Mouse (Mus musculus): ENCODE data around the gene 1810010D01Rik.

1810010D01Rik gene

DNA sequence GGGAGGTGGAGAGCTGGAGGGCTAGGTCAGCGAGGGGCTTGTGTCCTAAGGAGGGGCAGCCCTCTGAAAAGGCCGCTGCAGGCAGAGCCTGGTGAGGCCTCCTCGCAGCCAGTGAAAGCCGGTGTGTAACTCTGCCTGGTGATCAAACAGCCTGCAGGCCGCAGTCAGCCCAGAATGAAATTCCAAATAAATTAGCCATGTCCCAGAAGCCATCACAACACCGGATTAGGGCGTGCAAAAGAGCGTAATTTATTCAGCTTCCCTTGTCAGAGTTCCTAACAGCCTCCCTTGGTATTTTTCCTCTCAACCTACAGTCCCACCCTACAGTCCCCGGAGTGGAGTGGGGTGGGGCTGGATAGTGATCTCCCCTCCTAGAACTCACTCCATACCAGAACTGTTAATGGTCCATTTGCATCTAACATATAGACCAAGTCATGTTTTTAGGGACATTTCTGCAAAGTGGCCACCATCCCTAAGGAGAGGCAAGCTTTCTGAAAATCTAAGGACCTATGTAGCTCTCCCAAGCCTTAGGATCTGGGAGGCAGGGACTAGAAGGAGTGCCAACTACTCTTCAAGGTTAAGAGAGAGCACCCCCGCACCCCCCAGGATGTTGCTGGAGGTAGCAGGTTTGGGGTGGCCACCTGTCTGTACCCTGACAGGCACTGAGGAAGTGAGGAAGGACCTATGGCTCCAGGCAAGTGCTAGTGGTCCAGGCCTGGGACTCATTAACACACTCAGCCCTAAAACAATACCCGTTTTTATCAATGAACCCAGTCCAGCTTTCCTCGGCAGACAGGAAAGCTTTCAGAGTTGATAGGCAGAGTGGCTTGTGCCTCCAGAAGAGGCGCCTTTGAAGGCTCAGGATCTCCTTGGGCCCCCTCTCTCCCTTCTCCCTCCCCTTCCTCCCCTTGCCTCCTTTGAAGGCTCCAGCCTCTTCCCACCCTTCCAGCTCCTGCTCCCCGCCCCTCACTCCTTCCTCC lies 4.1 kb upstream of the 1810010D01Rik start:
- DNase-seq (ENCODE audit: low spot score), result no peak

DNA sequence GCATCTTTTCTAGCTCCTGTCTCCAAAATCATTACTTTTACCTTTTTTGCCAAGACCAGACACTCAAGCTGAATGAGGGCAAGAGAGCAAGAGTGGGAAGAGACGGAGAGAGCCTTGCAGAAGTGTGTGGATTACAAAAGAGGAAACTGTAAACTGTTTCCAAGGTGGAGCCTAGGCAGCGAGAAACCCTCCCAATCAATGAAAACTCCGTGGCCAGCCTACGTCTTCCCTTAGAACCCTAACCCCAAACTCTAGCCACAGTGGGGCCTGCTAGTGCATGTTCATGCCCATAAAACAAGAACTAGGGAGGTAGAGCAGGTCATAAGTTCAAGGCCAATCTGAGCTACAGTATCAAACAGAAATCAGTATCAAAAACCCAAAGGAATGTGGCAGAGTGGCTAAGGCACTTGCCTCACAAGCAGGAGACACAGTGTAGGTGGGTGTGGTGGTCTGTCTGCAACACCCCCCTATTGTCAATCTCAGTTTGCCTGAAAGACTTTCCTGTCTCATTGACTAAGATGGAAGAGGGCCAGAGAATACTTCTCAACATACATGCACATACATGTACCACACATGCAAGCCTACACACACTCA lies 2.7 kb upstream of the 1810010D01Rik start:
- no peak for DNase-seq (ENCODE audit: low spot score)

DNA sequence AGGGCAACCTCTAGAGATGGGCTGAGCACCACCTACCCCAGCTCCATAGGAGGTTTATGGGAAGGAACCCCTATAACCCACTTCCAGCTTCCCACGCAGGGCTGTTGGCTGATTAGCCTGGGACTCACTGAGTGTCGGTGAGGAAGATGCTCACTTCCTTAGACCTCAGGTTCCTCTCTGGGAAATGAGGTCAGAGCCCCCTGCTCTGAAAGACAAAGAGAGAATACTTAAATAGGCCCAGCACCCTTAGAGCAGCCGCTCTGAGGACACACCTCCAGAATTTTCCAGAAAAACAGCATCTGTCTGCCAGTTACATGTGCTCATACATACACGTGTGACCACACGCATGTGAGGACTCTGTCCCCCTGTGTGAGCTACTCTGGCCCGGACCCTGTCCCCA lies 1.1 kb downstream of the 1810010D01Rik start:
- DNase-seq (ENCODE audit: low spot score), result no peak

DNA sequence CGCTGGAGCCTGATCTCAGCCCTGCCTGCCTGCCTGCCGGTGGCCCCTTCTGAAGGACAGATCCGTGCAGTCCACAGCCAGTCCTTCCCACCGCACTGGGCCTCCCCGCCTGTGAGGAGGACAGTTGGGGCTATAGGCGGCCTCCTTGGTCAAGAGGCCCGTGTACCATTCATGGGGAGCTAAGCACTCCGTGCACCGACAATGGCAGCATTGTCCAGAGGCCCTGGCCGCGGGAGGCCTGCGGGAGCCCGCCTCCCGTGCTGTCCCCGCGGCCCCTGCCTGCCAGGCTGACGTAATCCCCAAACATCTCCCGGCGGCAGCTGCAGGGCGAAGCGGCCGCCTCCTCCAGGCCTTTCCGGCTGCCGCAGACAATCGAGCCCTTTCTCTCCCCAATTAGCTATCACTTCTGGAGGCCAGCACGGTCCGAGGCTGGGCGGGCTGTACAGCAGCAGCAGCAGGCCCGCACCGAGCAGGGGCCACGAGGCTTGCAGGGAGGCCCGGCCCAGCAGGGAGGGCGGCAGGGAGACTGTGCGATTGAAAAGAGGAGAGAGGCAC lies 1.8 kb downstream of the 1810010D01Rik start:
- DNase-seq (ENCODE audit: low spot score), result peak; percentile 81

DNA sequence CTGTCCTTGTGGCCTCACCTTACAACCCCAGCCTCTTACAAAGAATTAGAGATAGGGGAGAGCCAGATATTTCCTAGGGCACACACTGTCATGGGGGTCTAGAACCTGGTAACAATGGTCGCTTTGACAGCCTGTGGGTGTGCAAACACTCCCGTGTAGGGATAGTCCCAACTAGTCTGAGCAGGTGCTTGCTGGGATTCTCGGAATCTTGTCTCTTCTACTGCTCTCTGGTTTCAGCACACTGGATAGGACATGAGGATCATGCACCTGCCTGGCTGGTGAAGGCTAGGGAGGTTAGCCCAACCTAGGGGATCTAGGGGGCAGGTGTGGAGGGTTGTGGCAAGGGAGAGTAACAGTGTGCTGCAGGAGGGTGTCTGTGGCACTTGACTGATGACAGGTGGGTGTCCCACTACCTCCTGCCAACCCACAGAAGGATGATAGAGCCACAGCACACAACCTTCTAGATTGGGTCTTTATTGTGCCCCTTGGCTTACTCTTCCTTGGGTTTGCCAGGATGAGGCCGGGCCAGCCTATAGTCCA lies 2.5 kb downstream of the 1810010D01Rik start:
- no peak for DNase-seq (ENCODE audit: low spot score)

DNA sequence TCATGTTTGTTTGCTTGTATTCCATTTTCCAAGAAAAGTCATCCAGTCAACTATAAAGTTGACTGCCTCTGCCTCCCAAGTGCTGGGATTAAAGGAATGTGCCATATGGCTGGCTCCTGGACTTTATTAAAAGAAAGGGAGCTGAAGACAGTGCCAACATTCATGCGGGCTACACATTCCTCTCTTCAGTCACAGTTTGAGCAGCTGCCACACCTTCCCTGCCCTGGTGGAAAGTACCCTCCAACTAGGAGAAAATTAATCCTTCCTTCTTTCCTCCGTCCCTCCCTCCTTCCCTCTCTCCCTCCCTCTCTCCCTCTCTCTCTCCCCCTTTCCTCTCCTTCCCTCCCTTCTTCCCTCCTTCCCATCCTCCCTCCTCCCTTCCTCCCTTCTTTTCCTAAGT lies 8.2 kb downstream of the 1810010D01Rik start:
- no peak for DNase-seq (ENCODE audit: low spot score)

DNA sequence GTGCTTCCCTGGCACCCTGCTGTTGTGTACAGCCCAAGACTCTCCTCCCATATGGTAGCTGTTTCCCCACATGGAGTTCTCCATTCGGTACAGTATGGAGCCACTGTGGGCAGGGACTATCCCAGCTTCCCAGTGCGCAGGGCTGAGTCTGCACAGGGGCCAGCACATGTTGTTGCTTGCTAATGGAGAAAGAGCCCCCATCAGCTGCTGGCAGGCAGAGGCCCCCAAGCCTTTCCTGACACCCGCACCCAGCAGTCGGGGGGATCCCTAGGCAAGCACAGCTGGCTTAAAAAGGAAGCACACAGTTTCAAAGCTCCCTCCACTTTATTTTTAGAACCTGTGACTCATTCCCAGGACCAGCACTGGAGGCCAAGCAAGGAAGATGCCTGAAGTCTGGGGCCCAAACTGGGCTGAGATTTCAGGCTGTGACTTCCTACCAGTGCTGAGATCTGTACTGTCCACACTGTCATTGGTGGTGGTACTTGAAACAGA lies 9.7 kb downstream of the 1810010D01Rik start:
- peak; percentile 73 for DNase-seq (ENCODE audit: low spot score)

DNA sequence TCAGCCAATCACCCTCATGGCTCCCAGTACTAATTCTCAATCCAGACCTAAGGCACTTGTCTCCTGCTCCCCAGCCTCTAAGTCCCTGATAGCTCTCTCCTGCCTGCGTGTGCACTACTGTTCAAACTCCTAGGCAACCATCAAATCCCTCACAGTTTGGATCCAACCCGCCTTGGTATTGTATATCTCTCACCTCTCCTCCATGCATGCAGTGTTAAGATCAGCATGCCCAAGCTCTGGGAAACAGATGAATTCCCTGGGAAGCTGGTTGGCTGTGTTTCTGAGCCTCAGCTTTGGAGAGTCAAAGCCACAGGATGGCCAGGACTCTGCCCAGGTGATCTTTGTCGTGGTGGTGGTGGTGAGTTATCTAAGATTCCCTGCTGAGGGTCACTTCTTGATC lies 10.2 kb downstream of the 1810010D01Rik start:
- DNase-seq (ENCODE audit: low spot score), result no peak

DNA sequence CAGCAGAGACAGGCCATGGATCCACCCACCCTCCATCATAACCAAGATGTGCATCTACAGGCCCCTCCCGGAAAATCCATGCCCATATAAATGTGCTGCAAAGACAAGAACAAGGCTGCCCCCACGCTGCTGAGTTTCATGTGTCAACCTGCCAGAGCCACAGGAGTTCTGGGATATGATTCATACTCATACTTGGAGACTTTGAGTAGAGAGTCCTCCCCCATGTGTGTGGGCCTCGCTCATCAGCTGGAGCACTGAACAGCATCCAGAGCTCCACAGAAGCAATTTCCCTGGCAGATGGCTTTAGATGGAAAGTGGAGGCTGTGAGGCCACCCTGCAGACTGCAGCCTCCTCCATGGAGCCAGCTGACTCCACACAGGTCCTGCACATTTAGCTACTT lies 10.9 kb downstream of the 1810010D01Rik start:
- DNase-seq (ENCODE audit: low spot score), result peak; percentile 87

DNA sequence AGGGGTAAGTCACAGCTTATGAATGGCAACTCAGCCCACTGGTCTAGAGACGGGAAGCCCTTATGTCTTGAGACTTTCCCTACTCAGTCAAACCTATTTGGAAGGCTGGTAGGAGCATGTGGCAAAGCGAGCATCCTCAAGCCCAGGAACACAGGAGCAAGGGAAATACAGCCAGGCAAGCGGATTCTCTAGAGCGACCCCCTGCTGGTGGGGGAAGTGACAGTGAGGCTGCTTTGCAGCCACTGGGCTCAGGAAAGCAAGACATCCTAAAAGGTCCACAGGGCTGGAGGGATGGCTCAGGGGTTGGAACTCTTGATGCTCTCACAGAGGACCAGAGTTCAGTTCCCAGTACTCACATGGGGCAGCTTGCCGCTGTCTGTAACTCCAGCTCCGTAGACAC lies 11.6 kb downstream of the 1810010D01Rik start:
- no peak for DNase-seq (ENCODE audit: low spot score)

DNA sequence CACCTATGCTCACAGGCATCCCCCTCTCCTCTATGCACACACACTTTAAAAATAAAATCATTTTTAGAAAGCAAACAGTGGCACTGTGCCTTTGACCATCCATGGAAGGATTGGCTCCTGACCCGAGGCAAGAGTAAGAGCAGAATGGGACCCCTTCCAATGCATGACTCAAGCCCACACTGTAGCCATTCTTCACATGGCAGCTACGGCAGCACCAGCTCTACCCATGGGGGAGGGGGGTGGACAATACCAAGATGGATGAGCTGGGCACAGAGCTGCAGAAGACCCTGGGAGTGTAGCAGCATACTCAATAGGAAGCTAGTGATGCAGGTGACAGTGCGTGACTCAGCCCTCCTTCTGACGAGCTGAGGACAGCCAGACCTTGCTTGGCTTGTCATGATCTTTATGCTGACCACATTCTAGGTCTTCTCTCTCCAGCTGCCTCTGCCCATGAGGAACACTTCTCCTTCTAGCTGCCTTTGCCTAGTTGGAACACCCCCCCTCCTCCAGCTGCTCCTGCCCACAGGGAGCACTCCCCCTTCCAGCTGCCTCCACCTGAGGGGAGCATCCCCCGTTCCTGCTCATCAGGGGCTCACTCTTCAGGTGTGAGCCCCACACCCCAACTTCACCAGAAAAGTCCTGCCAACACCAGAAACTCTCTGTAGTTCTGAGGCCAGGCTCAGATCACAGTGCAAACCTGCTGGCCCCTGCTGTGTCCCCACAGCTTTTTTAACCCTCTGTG lies 12.6 kb downstream of the 1810010D01Rik start:
- no peak for DNase-seq (ENCODE audit: low spot score)

DNA sequence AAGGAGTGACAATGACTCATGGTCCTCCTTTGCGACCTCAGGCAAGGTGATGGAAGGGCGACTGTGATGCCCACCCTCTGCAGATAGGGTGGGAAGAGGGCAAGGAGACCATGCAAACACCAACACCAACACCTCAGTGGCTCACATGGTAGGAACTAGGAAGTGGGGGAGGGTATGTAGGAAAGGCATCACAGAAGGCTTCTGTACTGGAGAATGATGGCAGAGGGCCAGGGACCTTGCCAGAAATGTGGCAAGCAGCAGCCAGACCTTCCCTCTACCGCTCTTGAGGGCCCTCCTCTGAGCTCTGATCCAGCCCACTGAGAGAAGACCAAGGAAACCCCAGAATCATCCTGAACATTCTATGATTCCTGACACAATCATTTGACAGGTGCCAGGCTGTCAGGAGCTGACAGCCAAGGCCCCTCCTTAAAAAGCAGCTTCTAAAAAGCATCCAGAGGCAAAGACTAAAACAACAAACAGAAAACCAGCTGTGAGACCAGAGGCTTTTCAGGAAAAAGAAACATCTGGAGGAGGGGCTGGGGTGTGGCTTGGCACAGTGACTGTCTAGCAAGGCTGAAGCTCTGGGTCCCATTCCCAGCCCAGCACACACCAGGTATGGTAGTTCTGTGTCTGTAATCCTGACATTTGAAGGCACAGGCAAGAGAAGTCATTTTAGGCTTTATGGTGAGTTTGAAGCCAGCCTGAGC lies 13.3 kb downstream of the 1810010D01Rik start:
- DNase-seq (ENCODE audit: low spot score), result peak; percentile 71

DNA sequence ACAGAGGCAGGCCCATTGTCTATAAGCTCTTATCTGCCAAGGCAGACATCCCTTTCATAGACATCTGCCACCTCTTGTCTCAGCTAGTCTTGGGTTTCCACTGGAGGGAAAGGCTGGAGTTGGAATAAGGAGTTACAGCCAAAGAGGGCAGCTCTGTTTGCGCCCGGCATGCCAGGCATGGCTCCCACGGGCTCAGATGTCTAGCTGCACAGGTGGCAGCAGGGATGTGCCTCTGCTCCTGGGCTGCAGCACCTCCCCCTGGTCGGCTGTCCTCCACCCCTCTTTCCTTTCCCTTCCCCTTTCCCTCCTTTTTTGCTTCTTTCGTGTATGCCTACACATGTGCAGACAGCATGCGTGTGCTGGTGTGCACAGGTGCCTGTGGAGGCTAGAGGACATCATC lies 15.1 kb downstream of the 1810010D01Rik start:
- DNase-seq (ENCODE audit: low spot score), result no peak

DNA sequence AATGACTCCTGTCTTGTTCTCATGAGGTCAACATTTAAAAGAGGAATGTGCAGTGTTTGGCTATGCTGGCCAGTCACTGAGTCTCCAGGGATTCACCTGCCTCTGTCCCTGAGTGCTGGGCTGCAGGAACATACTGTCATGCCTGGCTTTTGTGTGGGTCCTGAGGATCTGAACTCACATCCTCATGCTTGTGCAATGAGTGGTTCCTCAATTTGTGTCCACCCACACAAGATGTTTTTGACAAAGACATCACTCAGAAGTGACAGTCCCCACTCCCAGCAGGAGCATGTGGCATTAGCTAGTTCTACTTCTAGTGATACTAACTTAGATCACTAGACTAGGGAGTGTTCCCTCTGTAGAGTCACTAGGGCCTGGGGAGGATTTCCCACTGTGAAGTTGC lies 17.4 kb downstream of the 1810010D01Rik start:
- DNase-seq (ENCODE audit: low spot score), result no peak

DNA sequence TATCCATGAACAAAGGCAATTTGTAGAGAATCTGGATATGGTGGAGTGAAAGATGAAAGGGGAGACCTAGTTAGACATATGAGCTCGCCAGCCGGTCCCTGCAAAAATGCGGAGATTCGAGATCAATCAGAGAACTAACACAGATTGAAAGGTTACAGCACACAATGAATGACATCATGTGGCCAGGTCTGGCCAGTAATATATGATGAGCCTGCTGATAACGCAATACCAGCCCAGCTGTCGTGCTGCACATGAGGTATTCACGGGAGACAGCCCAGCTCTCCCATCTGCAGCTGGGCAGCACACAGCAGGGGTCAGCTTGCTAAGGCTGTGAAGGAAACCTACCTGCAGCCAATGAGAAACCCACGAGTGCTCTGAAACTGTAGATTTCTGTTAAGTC lies 18.6 kb downstream of the 1810010D01Rik start:
- DNase-seq (ENCODE audit: low spot score), result no peak

DNA sequence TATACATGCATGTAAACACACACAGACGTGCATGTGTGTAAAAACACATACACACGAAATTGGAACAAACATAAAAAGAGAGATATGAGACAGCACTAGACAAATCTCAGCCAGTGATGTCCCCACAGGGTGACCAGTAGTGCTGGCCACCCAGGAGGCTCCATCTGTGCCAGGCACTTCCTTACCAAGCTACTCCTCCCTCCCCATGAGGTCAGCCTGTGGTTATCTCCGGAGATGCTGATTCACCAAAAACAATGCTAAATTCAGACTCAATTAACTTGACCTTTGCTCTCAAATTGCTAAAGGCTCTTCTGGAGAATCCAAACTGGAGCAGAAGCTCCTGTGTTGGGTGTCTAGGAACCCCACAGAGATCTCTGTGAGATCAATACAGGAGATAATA lies 20.1 kb downstream of the 1810010D01Rik start:
- DNase-seq (ENCODE audit: low spot score), result no peak

DNA sequence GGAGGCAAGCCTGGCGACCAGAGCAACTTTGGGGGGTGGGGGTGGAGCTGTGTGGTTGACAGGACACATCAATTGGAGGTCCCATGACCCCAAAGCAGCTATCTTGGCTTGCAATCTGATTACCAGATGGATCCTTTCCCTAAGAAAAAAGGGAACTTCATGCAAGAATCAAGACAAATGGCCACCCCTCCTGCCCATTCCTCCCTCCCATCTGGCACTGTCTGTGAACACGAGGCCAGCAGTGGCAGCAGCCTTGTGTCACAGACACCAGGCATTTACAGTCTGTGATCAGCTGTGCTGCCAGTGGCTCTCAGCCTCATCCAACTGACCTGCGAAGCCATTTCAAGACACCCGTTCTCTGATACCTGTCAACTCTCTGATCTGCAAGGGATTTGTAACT lies 25.5 kb downstream of the 1810010D01Rik start:
- DNase-seq (ENCODE audit: low spot score), result no peak

DNA sequence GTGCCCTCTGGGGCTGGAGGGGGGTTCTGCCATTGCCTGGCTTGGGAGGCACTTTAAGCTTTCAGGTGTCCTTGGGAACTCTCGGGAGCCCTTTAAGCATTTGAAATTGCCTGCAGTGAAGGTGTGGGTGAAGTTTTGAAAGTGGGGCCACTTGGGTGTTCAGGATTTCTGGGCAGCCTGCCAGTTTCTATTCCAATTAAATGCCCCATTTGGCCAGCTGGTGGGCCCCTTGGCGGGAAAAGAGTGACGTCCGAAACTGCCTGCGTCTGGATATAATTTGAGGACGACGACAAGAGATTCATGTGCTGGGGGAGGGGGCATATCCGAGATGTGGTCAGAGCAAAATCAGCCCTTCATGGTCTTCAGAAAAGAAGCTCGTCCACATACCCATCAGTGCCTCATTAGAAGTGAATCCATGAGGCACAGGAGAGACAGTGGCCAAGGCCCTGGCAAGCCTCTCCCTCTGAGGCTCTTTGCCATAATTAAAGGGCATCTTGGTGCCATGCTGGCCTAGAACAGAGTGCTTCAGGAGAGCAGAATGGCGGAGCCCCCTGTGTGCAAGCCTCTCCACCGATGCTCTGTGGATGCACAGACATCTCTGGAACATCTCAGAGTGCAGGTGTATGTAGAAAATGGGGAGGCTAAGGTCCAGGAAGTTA lies 26.4 kb downstream of the 1810010D01Rik start:
- no peak for DNase-seq (ENCODE audit: low spot score)

DNA sequence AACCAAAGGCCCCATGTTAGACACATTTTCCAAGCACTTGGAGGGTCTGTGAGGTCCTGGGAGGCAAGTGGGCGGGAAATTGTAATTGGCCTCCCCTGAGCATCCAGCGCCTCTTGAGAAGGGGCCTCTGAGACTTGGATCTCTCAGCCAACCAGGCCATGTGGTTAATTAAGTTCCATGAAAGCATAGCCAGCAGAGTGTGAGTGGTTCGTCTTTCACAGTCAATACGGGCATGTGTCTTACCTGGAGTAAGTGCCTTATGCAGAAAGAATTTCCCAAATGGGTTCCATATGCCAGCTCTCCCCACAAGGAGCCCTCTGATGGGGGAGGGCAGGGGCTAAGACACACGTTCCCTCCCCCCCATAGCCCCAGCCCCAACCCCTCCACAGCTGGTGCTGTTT lies 28.2 kb downstream of the 1810010D01Rik start:
- no peak for DNase-seq (ENCODE audit: low spot score)

DNA sequence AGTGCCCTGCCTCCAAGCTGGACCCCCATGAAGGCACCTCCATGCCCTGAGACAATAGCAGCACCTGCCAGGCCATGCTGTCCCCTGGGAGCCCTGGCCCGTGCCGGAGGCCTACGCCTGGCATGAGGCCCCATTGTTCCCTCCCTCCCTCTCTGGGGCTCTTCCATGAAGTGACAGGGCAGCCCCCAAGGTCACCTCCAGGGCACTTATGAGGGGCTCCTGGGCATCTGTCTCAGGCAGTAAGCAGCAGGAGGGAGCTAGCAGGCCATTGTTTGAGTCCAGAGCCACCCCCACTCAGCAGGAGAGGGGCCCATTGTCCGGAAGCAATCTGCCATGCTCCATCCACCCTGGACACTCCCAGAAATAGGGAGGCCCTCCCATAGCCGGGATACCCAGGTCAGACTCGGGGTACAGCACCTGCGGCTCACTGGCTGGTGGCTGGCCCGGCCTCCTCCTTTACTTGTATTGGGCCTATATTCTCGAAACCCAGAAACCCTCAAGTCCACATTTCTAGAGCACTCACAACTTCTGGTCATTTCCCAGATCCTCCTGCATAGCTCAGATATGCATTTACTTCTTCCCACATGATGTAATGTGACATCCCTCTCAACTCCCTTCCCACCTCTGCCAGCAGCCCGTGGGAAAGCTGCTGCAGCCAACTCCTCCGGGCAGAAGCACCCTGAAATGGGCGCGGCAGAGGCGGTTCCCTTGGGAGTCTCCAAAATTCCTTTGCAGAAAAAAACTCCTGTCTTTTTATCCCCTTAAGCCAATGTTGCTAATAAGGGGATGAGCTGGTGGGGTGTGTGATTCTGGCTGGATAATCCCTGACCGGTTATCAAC lies 30.9 kb downstream of the 1810010D01Rik start:
- no peak for DNase-seq (ENCODE audit: low spot score)

Measured in layer of hippocampus, adult 11-12 months (tissue).